Mouse (Mus musculus) adrenal gland, adult 2 months (tissue): Measurements from ENCODE around the gene Rps6kl1. TPM values are rescaled to one million over a fixed set of nuclear protein-coding genes. Genes with fewer than 3 reads are reported as not detected.
"Not testable (repeated sequence)": the region's sequence is repeated elsewhere in the genome, so short reads cannot be mapped to it uniquely, and the experiment has no call there.

Experiments
- DNase-seq: peaks from one replicate; pipeline ENCODE4 v3.0.0; 2021
- polyA plus RNA-seq: library from polyadenylated mRNA; depleted of rRNA; stranded (reverse); fragments of >200 nt; gene quantifications from 2 replicates; pipeline ENCODE4 v1.2.3, GENCODE M21; 2012
- total RNA-seq, 2 experiments: library from RNA; stranded (reverse); gene quantifications; 2 replicates each; pipeline ENCODE4 v1.2.3; 2021

Rps6kl1 gene
- total and polyA plus RNA-seq, 3 experiments: 0.37 to 1.5 (median 1.5) TPM

GRCm38 (mm10) chr12:85175926-85176845 is 25.1 kb upstream of the Rps6kl1 start:
- DNase-seq: no peak

DNA sequence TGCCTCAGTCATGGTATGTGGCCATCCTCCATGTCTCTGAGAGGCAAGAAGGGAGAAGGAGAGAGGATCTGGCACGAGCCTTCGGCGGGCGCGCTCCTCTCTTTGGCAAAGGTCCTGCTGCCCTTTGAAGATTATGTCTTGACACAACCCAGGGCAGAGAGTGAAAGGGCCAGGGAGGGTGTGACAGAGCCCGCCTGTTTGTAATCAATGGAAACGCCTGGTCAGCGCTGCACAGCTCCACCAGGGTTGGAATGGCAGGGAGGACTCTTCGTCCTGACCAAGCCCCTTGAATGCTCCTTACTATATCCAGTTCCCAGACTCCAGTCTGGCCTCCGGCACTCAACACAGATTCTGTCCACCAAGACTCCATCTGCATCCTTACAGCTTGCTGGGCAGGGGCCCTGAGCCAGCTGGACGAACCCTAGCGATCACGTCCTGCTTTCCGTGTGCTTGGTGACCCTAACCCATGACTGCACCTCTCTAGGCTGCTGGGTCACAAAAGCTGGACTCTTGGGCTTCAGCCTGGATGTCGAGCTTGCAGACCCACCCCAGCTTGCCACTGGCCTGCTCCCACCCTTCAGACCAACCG is 24.1 kb upstream of the Rps6kl1 start:
- no peak for DNase-seq

DNA sequence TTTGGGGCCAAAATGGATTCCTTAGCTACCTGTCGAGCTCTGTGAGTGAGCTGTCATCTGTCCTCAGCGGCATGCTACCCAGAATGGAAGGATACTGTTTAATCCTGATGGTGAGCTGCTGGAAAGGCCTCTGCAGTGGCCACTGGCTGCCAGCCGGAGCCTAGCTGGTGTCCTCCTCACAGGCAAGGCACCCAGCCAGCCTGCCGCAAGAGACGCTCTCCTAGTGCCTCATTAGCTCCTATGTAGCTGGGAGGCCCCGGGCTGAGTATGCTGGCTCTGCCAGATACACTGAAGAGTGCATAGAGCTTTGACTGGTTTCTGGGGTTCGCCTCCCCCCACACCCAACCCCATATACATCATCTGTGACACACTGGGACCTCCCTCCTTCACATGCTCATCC is 23.0 kb upstream of the Rps6kl1 start:
- DNase-seq: no peak

GRCm38 (mm10) chr12:85170948-85171307 is 19.9 kb upstream of the Rps6kl1 start:
- DNase-seq: no peak

DNA sequence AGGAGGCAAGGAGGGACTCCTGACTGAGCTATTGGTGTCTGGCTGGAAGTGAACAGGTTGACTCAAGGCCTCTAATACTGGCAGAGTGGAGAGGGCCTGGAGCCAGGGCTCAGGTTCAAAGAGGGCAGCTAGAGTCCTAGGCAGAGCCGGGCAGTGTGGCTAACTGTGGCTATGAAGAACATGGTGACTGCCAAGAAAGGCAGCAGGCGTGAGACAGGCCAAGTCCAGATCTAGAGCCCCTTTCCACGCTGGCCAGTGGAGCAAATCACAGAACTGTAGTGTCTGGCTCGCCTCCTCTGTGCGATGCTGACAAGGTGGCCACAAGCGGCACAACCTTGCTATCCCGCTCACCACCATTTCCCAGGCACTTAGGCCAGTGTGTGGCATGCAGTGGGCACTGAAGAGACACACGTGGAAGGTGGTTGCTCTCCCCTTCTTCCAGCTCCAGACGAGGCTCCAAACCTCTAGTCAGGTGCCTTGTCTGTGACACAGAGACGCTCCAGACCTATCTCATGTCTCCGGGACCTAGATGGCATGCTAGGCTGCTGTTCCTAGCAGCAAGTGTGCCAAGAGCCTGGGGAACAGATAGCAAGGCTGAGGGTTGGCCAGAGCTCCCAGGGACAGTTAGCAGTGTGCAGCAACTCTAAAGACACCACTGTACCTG is 19.4 kb upstream of the Rps6kl1 start:
- DNase-seq: peak; percentile 50

GRCm38 (mm10) chr12:85169877-85170276 is 18.8 kb upstream of the Rps6kl1 start:
- no peak for DNase-seq

DNA sequence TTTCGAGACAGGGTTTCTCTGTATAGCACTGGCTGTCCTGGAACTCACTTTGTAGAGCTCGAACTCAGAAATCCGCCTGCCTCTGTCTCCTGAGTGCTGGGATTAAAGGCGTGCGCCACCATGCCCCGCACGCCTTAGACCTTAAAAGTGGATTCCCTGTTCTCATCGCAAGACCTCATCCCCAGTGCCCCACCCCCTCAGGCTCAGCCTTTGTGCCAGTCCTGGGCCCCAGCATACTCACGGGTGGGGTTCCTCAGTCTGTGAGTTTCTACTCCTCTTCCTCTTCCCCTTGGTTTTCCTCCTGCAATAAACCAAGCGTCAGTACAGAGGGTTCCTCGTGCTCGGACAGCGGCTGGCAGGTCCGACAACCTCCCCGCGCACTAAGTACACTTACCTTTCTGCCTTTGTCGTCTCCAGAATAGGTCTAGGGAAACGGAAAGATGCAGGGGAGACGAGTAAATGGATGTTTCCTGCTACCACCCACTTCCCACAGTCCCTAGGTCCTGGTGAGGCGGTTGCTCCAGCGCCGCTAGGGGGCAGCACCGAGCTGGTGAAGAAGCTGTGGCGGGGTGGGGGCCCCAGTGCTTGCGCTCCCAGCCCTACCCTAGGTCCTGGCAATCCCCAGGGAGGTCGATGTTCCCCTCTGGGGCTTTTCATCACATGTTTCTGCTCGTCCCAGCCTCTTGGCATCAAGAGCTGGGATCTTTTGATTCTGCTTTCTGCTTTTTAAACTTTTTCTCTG is 18.2 kb upstream of the Rps6kl1 start:
- peak; percentile 78 for DNase-seq

DNA sequence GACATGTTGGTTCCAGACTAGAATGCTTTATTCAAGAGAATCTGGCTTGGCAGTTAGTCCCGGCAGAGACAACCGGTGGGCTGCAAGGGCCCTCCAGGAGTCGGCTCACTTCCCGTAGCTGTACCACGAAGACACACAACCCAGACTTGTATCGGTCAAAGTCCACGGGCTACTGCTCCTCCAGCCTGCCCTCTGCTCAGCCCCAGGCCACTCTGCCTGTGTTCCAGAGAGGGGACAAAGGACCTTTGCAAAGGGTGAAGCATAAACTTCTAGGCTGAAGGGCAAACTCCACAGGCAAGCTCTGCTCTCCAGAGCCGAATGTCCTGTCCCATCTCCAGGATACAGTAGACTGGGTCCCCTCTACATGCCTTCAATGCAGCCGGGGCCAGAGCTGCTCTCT is 15.6 kb upstream of the Rps6kl1 start:
- DNase-seq: no peak

DNA sequence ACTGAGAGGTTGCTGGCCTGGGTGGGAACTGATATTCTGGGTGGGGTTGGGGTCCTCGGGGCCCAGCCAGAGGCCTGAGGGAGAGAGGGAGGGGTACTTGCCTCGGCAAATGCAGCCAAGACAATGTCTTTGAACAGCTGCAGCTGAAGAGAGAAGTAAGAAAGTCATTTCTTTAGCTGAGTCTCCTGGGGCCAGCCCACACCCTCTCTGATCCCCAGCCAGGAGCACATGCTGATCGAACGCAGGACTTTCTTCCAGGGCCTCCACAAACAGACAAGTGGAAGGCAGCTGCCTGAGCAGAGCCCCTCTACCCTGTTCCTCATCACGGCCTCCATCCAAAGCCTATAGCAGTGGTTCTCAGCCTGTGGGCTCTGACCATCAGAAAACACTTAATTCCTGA is 13.9 kb upstream of the Rps6kl1 start:
- no peak for DNase-seq

- DNase-seq: no peak
Measured at GRCm38 (mm10) chr12:85159592-85159991, 8.5 kb upstream of the Rps6kl1 start.

GRCm38 (mm10) chr12:85158801-85159200 is 7.7 kb upstream of the Rps6kl1 start:
- DNase-seq: no peak

DNA sequence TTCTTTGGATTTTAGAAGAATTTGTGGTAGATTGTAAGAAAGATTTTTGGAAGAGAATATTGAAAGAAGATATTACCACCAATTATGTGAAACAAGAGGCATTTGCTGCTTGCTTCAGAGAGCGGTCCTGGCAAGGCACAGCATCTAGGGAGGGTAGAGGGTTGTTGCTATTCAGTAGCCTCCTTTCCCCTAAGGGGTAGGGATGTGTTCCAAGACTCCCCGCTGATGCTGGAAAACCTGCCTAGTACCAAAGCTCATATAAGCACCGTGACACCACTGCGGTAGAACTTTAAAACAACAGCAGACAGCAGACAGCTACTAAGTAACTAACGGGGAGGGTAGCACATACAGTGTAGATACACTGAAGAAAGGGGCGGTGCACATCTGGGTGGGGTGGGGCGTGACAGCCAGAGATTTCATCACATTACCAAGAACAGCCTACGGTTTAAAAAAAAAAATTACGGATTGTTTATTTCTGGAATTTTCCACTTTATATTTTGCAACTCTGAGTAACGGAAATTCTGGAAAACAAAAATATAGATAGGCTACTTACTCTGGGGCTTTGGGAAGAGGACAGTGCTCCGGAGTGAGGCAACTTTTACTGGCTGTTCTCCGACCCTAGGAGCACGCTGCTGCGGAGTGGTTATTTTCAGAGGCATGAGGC is 6.9 kb upstream of the Rps6kl1 start:
- DNase-seq: no peak

GRCm38 (mm10) chr12:85156324-85156723 is 5.3 kb upstream of the Rps6kl1 start:
- DNase-seq: peak; percentile 45

DNA sequence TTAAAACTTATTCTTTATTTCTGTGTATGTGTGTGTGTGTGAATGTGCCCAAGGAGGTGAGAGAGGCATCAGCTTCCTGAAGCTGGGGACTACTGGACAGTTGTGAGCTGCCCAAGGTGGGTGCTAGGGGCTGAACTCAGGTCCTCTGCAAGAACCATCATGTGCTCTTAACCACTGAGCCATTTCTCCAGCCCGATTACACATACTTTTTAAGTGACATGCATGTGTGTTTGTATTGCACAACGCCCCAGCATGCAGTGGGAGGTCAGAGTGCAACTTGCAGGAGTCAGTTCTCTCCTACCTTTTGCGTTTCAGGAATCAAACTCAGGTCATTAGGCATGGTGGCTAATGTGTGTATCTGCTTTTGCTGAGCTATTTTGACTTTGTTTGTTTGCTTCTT is 1.9 kb upstream of the Rps6kl1 start:
- DNase-seq: no peak

DNA sequence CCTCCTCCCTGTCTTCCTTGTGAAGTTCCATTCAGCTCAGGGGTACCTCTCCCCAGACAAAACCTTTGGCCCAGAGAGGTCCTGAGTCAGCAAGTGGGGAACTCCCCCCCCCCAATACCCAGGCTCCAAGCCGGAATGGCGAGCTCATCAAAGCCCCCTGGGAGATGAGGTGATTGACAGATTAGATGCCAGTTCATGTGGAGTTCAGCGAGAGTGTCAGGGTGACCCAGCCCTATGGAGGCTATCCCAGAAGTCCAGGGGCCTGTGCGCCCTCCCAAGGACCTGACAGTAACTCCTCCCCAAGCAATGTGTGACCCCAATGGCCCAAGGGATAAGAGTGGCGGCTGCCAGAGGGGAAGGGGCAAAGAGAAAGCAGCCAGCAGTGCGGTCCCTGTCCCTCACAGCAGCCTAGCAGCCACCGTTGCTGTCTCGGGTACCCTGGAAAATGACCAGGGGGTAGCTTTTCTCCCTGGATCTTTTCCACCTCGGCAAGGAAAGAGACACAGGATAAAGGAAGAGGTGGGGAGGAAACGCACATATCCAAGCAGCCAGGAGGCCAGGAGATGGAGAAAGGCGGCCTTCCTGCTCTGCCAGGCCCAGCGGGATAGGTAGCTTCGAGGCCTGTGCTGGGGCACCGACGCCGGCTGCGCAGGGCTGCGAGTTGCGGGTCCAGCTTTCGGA is 603 bp downstream of the Rps6kl1 start:
- no peak for DNase-seq

DNA sequence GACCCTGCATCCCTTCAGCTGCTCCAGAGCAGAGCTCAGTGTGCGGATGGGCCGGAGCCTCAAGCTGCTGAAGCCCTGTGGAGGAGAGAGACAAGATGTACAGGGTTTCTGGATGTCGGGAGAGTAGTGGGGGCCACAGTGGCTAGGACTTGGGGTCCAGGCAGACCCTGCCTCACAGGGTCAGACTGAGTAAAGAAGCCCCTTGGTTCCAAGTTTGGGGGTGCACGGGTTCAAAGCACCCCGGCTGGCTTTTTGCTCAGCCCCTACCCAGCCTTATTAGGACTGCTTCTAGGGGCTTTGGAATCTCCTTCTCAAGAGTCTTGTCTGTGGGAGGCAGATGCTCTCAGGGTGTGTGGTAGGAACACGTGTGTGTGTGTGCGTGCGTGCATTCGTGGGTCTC is 4.2 kb downstream of the Rps6kl1 start:
- DNase-seq: no peak

GRCm38 (mm10) chr12:85146355-85146754 is 4.7 kb downstream of the Rps6kl1 start:
- DNase-seq: no peak

DNA sequence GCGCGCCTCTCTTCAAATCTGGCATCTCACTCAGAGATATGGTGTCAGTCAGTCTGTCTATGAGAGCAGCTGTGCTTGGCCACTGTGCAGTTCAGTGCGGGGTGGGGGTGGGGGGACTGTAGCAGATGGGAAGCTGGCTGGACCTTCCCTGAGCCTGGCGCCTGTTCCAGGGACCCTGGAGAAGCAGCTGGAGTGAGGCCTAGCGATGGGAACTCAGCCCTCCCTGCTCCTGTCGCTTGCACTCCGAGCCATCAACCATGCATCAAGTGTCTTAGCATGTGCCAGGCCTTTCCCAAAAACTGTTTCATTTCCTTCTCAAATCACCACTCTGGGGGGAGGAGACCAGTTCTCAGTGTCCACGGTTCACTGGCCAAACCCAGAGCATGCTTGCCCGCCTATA is 5.4 kb downstream of the Rps6kl1 start:
- no peak for DNase-seq

DNA sequence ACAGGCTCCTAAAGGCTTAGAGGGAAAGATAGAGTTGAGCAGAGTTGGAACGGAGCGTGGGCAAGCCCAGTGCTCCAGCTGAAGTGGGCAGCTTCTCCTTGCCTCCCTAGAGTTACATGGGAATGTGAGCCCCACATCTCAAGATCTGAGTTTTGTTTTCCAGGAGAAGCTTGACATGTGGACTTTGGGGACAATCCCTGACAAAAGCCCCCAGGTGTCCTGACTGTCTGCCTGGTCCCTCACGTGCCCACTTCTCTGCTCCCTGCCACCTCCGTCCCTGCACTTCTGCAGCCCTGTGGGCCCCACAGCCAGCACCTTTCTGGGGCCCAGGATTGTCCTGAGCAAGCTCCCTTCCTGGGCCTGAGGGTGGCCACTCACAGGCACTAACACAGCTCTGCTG is 6.2 kb downstream of the Rps6kl1 start:
- DNase-seq: no peak

DNA sequence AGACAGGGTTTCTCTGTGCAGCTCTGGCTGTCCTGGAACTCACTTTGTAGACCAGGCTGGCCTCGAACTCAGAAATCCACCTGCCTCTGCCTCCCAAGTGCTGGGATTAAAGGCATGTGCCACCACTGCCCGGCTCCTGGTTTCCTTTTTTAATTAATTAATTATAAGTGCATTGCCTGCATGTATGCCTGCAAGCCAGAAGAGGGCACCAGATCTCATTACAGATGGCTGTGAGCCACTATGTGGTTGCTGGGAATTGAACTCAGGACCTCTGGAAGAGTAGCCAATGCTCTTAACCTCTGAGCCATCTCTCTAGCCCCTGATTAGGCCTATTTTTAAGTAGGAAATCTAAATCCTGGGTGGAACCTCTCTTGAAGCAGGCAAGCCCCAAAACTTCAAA is 6.8 kb downstream of the Rps6kl1 start:
- DNase-seq: not testable (repeated sequence)

- peak; percentile 85 for DNase-seq
Measured at GRCm38 (mm10) chr12:85142803-85143202, 8.3 kb downstream of the Rps6kl1 start.
